Mouse (Mus musculus) E14TG2a.4 (cell line): Measurements from ENCODE around the gene Fbxo21.

Experiments
- CTCF ChIP-seq: conservative IDR thresholded peaks from 2 replicates; pipeline ENCODE4 v1.5.1; 2014; ENCODE audit warnings: low read length
- NANOG ChIP-seq: IDR thresholded peaks from 2 replicates; pipeline ENCODE4 v1.6.1; 2014; ENCODE audit warnings: borderline replicate concordance, low read length, mixed read lengths
- POU5F1 ChIP-seq: IDR thresholded peaks from 2 replicates; pipeline ENCODE4 v1.6.1; 2014; ENCODE audit warnings: low read length, borderline replicate concordance

- TF ChIP-seq CTCF, result no peak
- no peak for TF ChIP-seq NANOG
- TF ChIP-seq POU5F1, result no peak
Observed at GRCm38 (mm10) chr5:117993550-117993949, 17.0 kb downstream of the Fbxo21 start.
